Mouse (Mus musculus): Measurements from ENCODE around the gene Pxdc1.

DNA sequence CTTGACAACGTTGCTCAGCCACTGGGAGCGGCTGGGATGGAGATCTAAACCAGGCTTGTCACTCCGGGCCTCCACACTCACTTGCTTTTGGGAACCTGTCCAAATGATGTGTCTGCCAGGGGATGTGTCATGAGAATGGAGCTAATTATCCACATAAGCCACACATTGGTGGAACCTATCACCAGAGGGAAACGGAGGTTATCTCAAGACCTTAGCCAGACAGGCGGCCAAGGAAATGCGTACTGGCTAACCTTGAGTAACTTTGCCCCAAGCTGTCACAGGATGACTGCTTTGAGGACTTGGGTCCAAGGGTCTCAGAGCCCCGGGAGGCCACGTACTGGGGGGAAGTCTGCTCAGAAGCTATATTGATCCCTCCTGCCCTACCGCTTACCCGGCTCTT lies 2.3 kb downstream of the Pxdc1 start:
- TF ChIP-seq POLR2A (IDR thresholded peaks at IDR 0.05; ENCODE audit: insufficient read length, low read depth) (no peak), MAX (IDR thresholded peaks at IDR 0.05; ENCODE audit: low read depth) (no peak), MYOG (IDR thresholded peaks at IDR 0.05; ENCODE audit: control insufficient read depth in 1 of 3, insufficient read depth in 1 of 3, insufficient read length in 2 of 3, low read depth in 2 of 3) (no peak), USF1 (IDR thresholded peaks at IDR 0.05; ENCODE audit: low read depth) (no peak), SRF (IDR thresholded peaks at IDR 0.05; ENCODE audit: control insufficient read depth, insufficient read length, low read depth) (no peak), MYOD1 (IDR thresholded peaks at IDR 0.05; ENCODE audit: control insufficient read depth in 1 of 3, insufficient read length in 2 of 3, low read depth in 2 of 3) (no peak), POLR2AphosphoS2 (IDR thresholded peaks at IDR 0.05; ENCODE audit: insufficient read length, low read depth) (no peak), E2F4 (IDR thresholded peaks at IDR 0.05; ENCODE audit: insufficient read depth) (no peak)
